ENCODE assay signal across 8 mouse cellular contexts in genomic region chr6:67266664-67267407, GRCm38 (mm10). TPM values are rescaled to one million over a fixed set of nuclear protein-coding genes. Genes with fewer than 3 reads are reported as not detected.
DNase-seq lines count a peak whose midpoint lies in the region; ATAC-seq and TF ChIP-seq lines count a peak whose summit lies in the region.

No protein-coding gene starts in this region.

- H3K9me3 ChIP-seq in heart, embryonic 12.5 days (replicated peaks) = no peaks in the 10 kb centered on the region
- no peaks in the 10 kb centered on the region for H3K9me3 ChIP-seq in kidney, postnatal 0 days (replicated peaks; ENCODE audit: low read length)
- no peaks in the 10 kb centered on the region for H3K9me3 ChIP-seq in liver, embryonic 11.5 days (ENCODE audit: control insufficient read depth, low read length)
- H3K9me3 ChIP-seq in stomach, embryonic 14.5 days (ENCODE audit: control insufficient read depth, low read depth, low read length) = no peaks in the 10 kb centered on the region

- H3K4me2 ChIP-seq in heart, embryonic 12.5 days = peak overlapping the region; percentile 69
- peak overlapping the region; percentile 76 for H3K4me2 ChIP-seq in kidney, postnatal 0 days (ENCODE audit: low read length)
- peak overlapping the region; percentile 68 for H3K4me2 ChIP-seq in liver, embryonic 11.5 days
- peak overlapping the region; percentile 58 for H3K4me2 ChIP-seq in stomach, embryonic 14.5 days (replicated peaks; ENCODE audit: low read depth, low read length)

- no peaks in the 10 kb centered on the region; the same call in 1 of the 2 replicates for H3K4me1 ChIP-seq in heart, embryonic 12.5 days (replicated peaks)
- peaks cover 3% of the 10 kb centered on the region; the same call in 1 of the 2 replicates for H3K4me1 ChIP-seq in kidney, postnatal 0 days (replicated peaks; ENCODE audit: insufficient read depth, low read length)
- H3K4me1 ChIP-seq in liver, embryonic 11.5 days (replicated peaks; ENCODE audit: control insufficient read depth, insufficient read depth, low read length) = peaks cover 8% of the 10 kb centered on the region; the same call in 1 of the 2 replicates
- 0 out of 2 replicates have a peak, but pooled peaks cover 3% of the 10 kb centered on the region for H3K4me1 ChIP-seq in stomach, embryonic 14.5 days (ENCODE audit: control insufficient read depth, insufficient read depth, low read length)

- H3K9ac ChIP-seq in heart, embryonic 12.5 days = peak overlapping the region; percentile 99
- H3K9ac ChIP-seq in kidney, postnatal 0 days (ENCODE audit: low read depth, low read length) = peak overlapping the region; percentile 97
- H3K9ac ChIP-seq in liver, embryonic 11.5 days (ENCODE audit: low read depth, low read length) = peak overlapping the region; percentile 100
- H3K9ac ChIP-seq in stomach, embryonic 14.5 days (replicated peaks; ENCODE audit: low read depth, low read length) = peak overlapping the region; percentile 100

- TF ChIP-seq CTCF in kidney, postnatal 0 days (IDR thresholded peaks at IDR 0.05; ENCODE audit: low read depth) = no peak

- H3K36me3 ChIP-seq in heart, embryonic 12.5 days = peaks cover 5% of the 10 kb centered on the region; the same call in 1 of the 2 replicates
- no peaks in the 10 kb centered on the region; the same call in 1 of the 2 replicates for H3K36me3 ChIP-seq in kidney, postnatal 0 days (ENCODE audit: insufficient read depth, low read length)
- H3K36me3 ChIP-seq in liver, embryonic 11.5 days (ENCODE audit: control insufficient read depth, insufficient read depth, low read length) = peaks cover 5% of the 10 kb centered on the region; the same call in 1 of the 2 replicates
- H3K36me3 ChIP-seq in stomach, embryonic 14.5 days (ENCODE audit: control insufficient read depth, insufficient read depth, low read length) = peaks cover 5% of the 10 kb centered on the region

- peak; percentile 99 for DNase-seq in CD4-positive helper T cell, adult 2 months (ENCODE audit: low read depth, low spot score)
- peak; percentile 94 for DNase-seq in brain, embryonic 18.5 days (ENCODE audit: low read depth, low spot score)
- peak; percentile 99 for DNase-seq in kidney, postnatal 0 days (ENCODE audit: low spot score)
- peak; percentile 95 for DNase-seq in liver, embryonic 11.5 days (ENCODE audit: low spot score)
- peak; percentile 98 for DNase-seq in naive thymus-derived CD4-positive, alpha-beta T cell, adult 2 months (ENCODE audit: low read depth)

- peak overlapping the region; percentile 83 for H3K4me3 ChIP-seq in heart, embryonic 12.5 days
- peak overlapping the region; percentile 91 for H3K4me3 ChIP-seq in kidney, postnatal 0 days (replicated peaks; ENCODE audit: low read depth, low read length)
- H3K4me3 ChIP-seq in liver, embryonic 11.5 days (ENCODE audit: low read depth, low read length) = peak overlapping the region; percentile 100
- H3K4me3 ChIP-seq in stomach, embryonic 14.5 days (ENCODE audit: low read depth, low read length) = peak overlapping the region; percentile 99

- peak; percentile 92 for ATAC-seq in erythroid progenitor cell, adult 5-6 weeks (replicated peaks; ENCODE audit: low FRiP score, poor library complexity, severe bottlenecking)
- peak; percentile 100 for ATAC-seq in heart, embryonic 12.5 days (ENCODE audit: insufficient number of reproducible peaks, low FRiP score)
- ATAC-seq in kidney, postnatal 0 days (replicated peaks; ENCODE audit: low FRiP score, low read depth) = peak; percentile 100
- ATAC-seq in liver, embryonic 11.5 days (replicated peaks; ENCODE audit: low FRiP score) = peak; percentile 97
- peak; percentile 100 for ATAC-seq in stomach, embryonic 14.5 days (ENCODE audit: insufficient number of reproducible peaks, insufficient read depth, low FRiP score, low read depth)

- H3K27ac ChIP-seq in heart, embryonic 12.5 days (ENCODE audit: poor library complexity, severe bottlenecking) = peak overlapping the region; percentile 82
- peak overlapping the region; percentile 84 for H3K27ac ChIP-seq in kidney, postnatal 0 days
- peak overlapping the region; percentile 87 for H3K27ac ChIP-seq in liver, embryonic 11.5 days (ENCODE audit: low read depth, low read length)
- peak overlapping the region; percentile 90 for H3K27ac ChIP-seq in stomach, embryonic 14.5 days (ENCODE audit: low read length)

- H3K27me3 ChIP-seq in heart, embryonic 12.5 days (replicated peaks) = no peaks in the 10 kb centered on the region
- no peaks in the 10 kb centered on the region for H3K27me3 ChIP-seq in kidney, postnatal 0 days (ENCODE audit: insufficient read depth, low read length)
- H3K27me3 ChIP-seq in liver, embryonic 11.5 days (replicated peaks; ENCODE audit: control insufficient read depth, insufficient read depth, low read length) = no peaks in the 10 kb centered on the region
- no peaks in the 10 kb centered on the region for H3K27me3 ChIP-seq in stomach, embryonic 14.5 days (ENCODE audit: control insufficient read depth, insufficient read depth, low read length)

- WGBS in heart, embryonic 12.5 days = under 1% methylated on average over 68 of the region's 68 CpGs
- WGBS in kidney, postnatal 0 days = under 1% methylated on average over 68 of the region's 68 CpGs
- under 1% methylated on average over 68 of the region's 68 CpGs for WGBS in liver, embryonic 11.5 days
- WGBS in stomach, embryonic 14.5 days = under 1% methylated on average over 67 of the region's 68 CpGs

RNA-seq across cellular contexts. Expression of gene Serbp1, which starts 28.9 kb away (rescaled TPM):
- 456 and 459 TPM in 2 replicates for total RNA-seq in erythroid progenitor cell, adult 5-6 weeks (2015; ENCODE audit: low replicate concordance)
- 627 and 659 TPM in 2 replicates for total RNA-seq in erythroid progenitor cell, adult 5-6 weeks (2017; ENCODE audit: low replicate concordance)
- 405 and 423 TPM in 2 replicates for polyA plus RNA-seq in heart, embryonic 12.5 days (2016; fragmentation: Nextera tagmentation; extraction: Ambion mirVana)
- 356 and 371 TPM in 2 replicates for polyA plus RNA-seq in kidney, postnatal 0 days (2015; fragmentation: Nextera tagmentation; extraction: Ambion mirVana)
- polyA plus RNA-seq in liver, embryonic 11.5 days (2014; fragmentation: Nextera tagmentation; extraction: Ambion mirVana) = 698 and 755 TPM in 2 replicates
- 414 and 457 TPM in 2 replicates for polyA plus RNA-seq in stomach, embryonic 14.5 days (2014; fragmentation: Nextera tagmentation; extraction: Ambion mirVana)

Comparison
In these comparisons a context has a peak if more than half of its experiments do, and no peak if none do; other contexts are left out.
1. Peak in every context shown above with its lines: DNase-seq, ATAC-seq, H3K4me3 ChIP-seq and H3K27ac ChIP-seq.